Mouse (Mus musculus): ENCODE data around the gene Btg2. TPM values are rescaled to one million over a fixed set of nuclear protein-coding genes. Genes with fewer than 3 reads are reported as not detected.
A peak's percentile ranks its signal among the peaks of the same experiment; 100 is the strongest.

Btg2 gene
- polyA plus RNA-seq, 1 experiment from 2014 or later, result 103 TPM

DNA sequence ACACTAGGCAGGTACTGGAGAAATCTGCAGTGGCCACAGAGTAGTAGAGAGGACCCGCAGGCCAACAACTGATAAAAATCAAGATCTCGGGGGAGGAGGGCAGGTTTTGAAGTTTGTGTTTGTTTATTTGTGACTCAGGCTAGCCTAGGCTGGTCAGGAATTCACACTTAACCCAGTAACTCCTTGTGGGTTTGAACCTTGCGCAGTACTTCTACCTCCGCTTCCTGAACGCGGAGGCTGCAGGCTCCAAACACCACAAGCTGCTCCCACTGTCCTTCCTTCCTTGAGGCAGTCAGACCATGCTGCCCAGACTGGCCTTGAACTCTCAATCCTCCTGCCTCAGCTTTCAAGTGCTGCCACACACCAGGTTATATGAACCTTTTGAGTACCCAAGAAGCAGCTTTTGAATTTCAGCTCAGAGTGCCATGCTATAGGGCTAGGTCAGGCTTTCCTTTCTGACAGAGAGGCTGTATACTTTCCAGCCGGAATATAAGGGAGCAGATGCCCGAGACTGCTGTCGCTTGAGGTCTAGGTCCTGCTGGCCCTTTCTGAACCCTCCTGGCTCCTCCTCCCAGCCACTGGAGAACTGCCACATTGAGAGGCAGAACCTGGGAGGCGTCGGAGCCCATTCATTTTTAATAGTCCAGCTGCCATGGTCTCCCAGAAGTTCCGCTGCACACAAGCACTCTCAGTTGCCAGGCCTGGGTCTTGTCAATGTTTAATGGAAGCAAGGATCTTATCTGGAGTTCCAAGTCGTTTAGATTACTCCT lies 19.2 kb upstream of the Btg2 start:
- no peak for ATAC-seq (ENCODE audit: insufficient read depth)
- Histone ChIP-seq H3K36me3 (replicated peaks) (no peaks in the 10 kb centered on the region), H3K27me3 (no peaks in the 10 kb centered on the region), H3K4me3 (replicated peaks) (peak overlapping the region; percentile 61), H3K9me3 (replicated peaks) (no peaks in the 10 kb centered on the region), H3K27ac (replicated peaks) (peak overlapping the region; percentile 97), H3K9ac (peak overlapping the region; percentile 69), H3K4me1 (replicated peaks) (peaks cover 83% of the 10 kb centered on the region), H3K4me2 (peak overlapping the region; percentile 69)
- 52% methylated on average over 13 of the region's 13 CpGs for WGBS (ENCODE audit: insufficient replicate concordance)

- H3K27me3 ChIP-seq, result no peaks in the 10 kb centered on the region
- no peak overlapping the region for H3K4me3 ChIP-seq (replicated peaks)
- peaks cover 90% of the 10 kb centered on the region for H3K4me1 ChIP-seq (replicated peaks)
- WGBS (ENCODE audit: insufficient replicate concordance), result 74% methylated on average over 7 of the region's 7 CpGs
- H3K9me3 ChIP-seq (replicated peaks), result no peaks in the 10 kb centered on the region
- H3K36me3 ChIP-seq (replicated peaks), result no peaks in the 10 kb centered on the region
- H3K27ac ChIP-seq (replicated peaks), result peak overlapping the region; percentile 97
- no peak for ATAC-seq (ENCODE audit: insufficient read depth)
- peak overlapping the region; percentile 69 for H3K9ac ChIP-seq
- H3K4me2 ChIP-seq, result peak overlapping the region; percentile 69
These were observed 18.3 kb upstream of the Btg2 start for GRCm38 (mm10) chr1:134097080-134097855.

- peak overlapping the region; percentile 69 for H3K9ac ChIP-seq
- H3K9me3 ChIP-seq (replicated peaks), result no peaks in the 10 kb centered on the region
- H3K4me1 ChIP-seq (replicated peaks), result peaks cover 91% of the 10 kb centered on the region
- H3K27ac ChIP-seq (replicated peaks), result peak overlapping the region; percentile 97
- no peak overlapping the region for H3K4me3 ChIP-seq (replicated peaks)
- no peak for ATAC-seq (ENCODE audit: insufficient read depth)
- no peaks in the 10 kb centered on the region for H3K36me3 ChIP-seq (replicated peaks)
- WGBS (ENCODE audit: insufficient replicate concordance), result 56% methylated on average over 14 of the region's 14 CpGs
- H3K27me3 ChIP-seq, result no peaks in the 10 kb centered on the region
- H3K4me2 ChIP-seq, result peak overlapping the region; percentile 50
These were observed 17.5 kb upstream of the Btg2 start for GRCm38 (mm10) chr1:134096264-134096934.

- Histone ChIP-seq H3K9me3 (replicated peaks) (no peaks in the 10 kb centered on the region), H3K4me1 (replicated peaks) (peaks cover 95% of the 10 kb centered on the region), H3K27me3 (no peaks in the 10 kb centered on the region), H3K4me2 (peak overlapping the region; percentile 17; the same call in 1 of the 2 replicates), H3K27ac (replicated peaks) (peak overlapping the region; percentile 97), H3K4me3 (replicated peaks) (no peak overlapping the region), H3K9ac (peak overlapping the region; percentile 69; the same call in 1 of the 2 replicates), H3K36me3 (replicated peaks) (no peaks in the 10 kb centered on the region)
- no peak for ATAC-seq (ENCODE audit: insufficient read depth)
- 75% methylated on average over 4 of the region's 4 CpGs for WGBS (ENCODE audit: insufficient replicate concordance)
These were observed 16.8 kb upstream of the Btg2 start for GRCm38 (mm10) chr1:134095721-134096120.

DNA sequence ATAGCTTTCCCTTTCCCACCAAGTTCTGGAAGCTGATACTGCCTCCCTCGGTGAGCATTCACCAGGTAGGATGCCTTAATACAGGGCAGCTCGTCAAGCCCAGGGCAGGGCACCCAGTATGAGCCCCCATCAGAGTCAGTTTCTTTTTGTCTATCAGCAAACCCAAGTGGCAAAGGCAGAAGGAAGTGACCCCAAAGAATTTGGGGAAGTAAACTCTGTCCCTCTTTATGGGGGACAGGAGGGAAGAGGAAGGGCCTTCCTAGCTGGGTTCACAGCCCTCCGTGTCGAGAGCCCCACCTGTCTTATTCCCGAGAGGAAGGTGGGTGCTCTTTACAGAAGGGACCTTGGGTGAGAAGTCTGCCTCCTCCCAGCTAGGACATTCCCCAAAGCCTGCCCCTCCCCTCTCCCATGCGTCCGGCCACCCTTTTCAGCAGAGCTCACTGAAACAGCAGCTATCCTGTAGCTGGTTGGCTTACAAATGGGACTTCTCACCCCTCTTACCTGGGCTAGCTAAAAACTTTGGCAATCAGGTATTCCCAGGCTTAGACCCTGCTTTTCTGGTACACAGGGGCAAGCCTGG lies 16.2 kb upstream of the Btg2 start:
- Histone ChIP-seq H3K27ac (replicated peaks) (peak overlapping the region; percentile 95), H3K36me3 (replicated peaks) (no peaks in the 10 kb centered on the region), H3K27me3 (no peaks in the 10 kb centered on the region), H3K9me3 (replicated peaks) (no peaks in the 10 kb centered on the region), H3K4me3 (replicated peaks) (no peak overlapping the region), H3K4me2 (peak overlapping the region; percentile 17; the same call in 1 of the 2 replicates), H3K9ac (peak overlapping the region; percentile 19; the same call in 1 of the 2 replicates), H3K4me1 (replicated peaks) (peaks cover 95% of the 10 kb centered on the region)
- WGBS (ENCODE audit: insufficient replicate concordance), result 32% methylated on average over 7 of the region's 7 CpGs
- no peak for ATAC-seq (ENCODE audit: insufficient read depth)

DNA sequence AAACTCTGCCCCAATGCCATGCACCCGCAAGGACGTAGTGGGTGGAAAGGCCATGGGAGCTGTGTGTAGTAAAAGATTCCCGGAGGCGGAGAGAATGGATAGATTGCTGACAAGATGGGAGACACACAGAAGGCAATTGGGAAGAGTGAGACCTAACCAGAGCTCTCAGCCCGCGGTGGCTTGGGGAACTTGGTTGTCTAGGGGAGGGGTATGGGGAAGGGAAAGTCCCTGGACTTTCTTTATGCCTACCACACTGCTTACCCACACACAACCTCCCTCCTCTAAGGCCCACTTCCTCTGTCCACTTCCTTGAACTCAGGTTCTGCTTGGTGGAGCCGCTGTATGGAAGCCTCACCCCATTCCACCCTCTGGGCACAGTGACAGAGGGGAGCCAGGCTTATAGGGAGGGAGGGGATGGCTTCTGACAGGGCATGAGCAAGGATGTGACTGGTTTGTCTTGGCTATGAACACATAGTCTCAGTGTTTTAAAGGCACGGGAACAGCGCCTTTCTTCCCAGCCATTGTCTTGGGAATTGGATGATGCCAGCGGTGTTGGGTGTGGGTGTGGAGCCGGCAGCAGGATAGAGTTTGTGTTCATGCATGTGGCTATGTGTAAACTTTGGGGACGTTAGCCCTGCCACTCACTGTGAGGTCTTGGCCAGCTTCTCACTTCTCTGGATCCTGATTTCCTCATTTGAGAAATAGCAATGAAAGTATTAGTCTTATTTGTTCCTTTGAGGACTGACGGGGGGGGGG lies 15.0 kb upstream of the Btg2 start:
- peaks cover 93% of the 10 kb centered on the region for H3K4me1 ChIP-seq (replicated peaks)
- H3K4me3 ChIP-seq (replicated peaks), result peak overlapping the region; percentile 64
- H3K9ac ChIP-seq, result peak overlapping the region; percentile 74

DNA sequence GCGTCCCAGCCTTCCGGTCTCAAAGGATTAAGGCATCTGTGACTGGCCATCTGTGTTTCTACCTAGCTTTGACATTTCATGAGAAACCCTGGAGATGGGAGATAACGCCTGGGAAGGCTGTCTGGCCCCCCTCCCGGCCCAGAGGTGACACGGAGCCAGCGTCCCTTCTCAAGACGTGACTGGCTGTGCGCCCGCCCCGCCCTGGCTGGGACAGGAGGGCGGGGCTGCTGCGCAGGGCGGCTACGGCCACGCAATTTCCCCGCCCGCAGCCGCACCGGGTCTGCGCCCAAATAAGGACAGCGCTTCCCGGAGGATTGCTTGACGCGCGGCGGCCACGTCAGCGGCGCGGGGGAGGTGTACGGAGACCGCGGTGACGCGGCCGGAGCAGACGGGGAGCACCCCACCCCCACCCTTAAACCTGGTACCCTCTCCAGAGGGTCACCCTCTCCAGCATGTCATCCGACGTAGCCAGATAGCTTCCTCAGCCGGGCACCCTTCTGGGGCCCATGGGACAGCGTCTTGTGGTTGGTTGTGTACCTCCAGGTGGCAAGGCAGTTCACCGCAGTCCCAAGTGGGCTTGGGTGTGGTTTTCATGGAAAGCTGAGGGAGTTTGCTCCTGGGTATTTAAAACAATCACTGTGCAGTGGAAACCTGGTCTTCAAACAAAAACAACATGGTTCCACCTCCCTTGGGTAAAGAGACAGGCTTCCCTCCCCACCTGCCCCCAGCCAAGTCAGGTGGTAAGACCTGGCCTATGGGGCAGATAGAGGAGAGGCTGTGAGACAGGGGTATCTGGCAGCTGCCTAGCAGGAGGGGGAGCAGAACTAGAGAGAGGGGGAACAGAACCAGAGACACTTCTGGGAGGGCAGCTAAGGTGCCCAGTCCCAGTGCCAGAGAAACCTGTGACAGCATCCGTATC lies 14.2 kb upstream of the Btg2 start:
- peak overlapping the region; percentile 64 for H3K4me3 ChIP-seq (replicated peaks)
- peak overlapping the region; percentile 74 for H3K9ac ChIP-seq
- peak; percentile 97 for ATAC-seq (ENCODE audit: insufficient read depth)
- 1% methylated on average over 43 of the region's 43 CpGs for WGBS (ENCODE audit: insufficient replicate concordance)
- no peaks in the 10 kb centered on the region for H3K27me3 ChIP-seq
- H3K4me1 ChIP-seq (replicated peaks), result peaks cover 92% of the 10 kb centered on the region
- H3K36me3 ChIP-seq (replicated peaks), result no peaks in the 10 kb centered on the region
- no peaks in the 10 kb centered on the region for H3K9me3 ChIP-seq (replicated peaks)
- peak overlapping the region; percentile 80 for H3K4me2 ChIP-seq
- peak overlapping the region; percentile 95 for H3K27ac ChIP-seq (replicated peaks)

More for the DNA sequence above, 15.0 kb upstream of the Btg2 start:
- Histone ChIP-seq H3K27ac (replicated peaks) (peak overlapping the region; percentile 95), H3K36me3 (replicated peaks) (no peaks in the 10 kb centered on the region), H3K4me2 (peak overlapping the region; percentile 80), H3K27me3 (no peaks in the 10 kb centered on the region), H3K9me3 (replicated peaks) (no peaks in the 10 kb centered on the region)
- WGBS (ENCODE audit: insufficient replicate concordance), result 47% methylated on average over 13 of the region's 13 CpGs
- ATAC-seq (ENCODE audit: insufficient read depth), result no peak

DNA sequence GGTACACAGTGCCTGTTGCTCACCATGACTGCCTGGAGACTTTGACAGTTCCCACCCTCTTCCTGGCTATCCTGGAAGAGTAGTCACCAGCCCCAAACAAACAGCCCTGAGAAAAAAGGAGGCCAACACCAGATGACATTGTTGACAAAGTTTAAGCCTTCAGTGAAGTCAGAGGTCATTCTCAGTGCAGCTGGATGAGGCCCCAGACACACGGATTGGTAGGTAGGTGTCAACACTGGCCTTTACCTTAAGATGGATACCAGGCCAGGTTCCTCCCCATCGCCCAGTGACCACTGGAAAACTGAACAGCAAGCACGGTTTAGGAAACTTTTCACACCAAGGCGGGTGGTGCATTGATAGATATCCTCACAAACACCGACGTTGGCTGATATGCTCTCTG lies 13.4 kb upstream of the Btg2 start:
- no peaks in the 10 kb centered on the region for H3K36me3 ChIP-seq (replicated peaks)
- ATAC-seq (ENCODE audit: insufficient read depth), result 0 out of 2 replicates have a peak, but pooled peaks have one; percentile 1
- H3K4me1 ChIP-seq (replicated peaks), result peaks cover 92% of the 10 kb centered on the region
- H3K27ac ChIP-seq (replicated peaks), result peak overlapping the region; percentile 95
- WGBS (ENCODE audit: insufficient replicate concordance), result 15% methylated on average over 6 of the region's 6 CpGs
- peak overlapping the region; percentile 44 for H3K9ac ChIP-seq
- H3K4me3 ChIP-seq (replicated peaks), result peak overlapping the region; percentile 64
- no peaks in the 10 kb centered on the region for H3K9me3 ChIP-seq (replicated peaks)
- H3K4me2 ChIP-seq, result peak overlapping the region; percentile 80
- no peaks in the 10 kb centered on the region for H3K27me3 ChIP-seq

DNA sequence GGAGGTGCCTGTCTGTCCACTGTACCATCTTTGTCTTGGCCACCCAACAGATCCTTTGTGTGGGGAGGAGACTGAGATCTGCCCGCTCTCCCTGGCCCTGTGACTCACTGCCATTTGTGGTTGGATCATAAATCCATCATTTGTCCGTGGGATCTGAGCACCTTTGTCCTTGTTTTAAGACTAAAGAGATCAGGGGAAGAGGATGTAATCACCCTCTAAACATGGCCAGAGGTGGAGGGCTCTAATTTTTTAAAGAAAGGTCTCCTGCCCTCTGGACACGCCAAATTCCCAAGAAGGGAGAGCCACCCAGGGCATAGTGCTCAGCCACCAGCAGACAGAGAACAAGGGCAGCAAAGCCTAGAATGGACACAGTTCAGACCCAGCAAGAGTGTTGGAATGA lies 12.9 kb upstream of the Btg2 start:
- WGBS (ENCODE audit: insufficient replicate concordance), result 68% methylated on average over 3 of the region's 3 CpGs
- H3K9ac ChIP-seq, result peak overlapping the region; percentile 44
- no peak overlapping the region for H3K4me3 ChIP-seq (replicated peaks)
- no peaks in the 10 kb centered on the region for H3K9me3 ChIP-seq (replicated peaks)
- no peak for ATAC-seq (ENCODE audit: insufficient read depth)
- peaks cover 92% of the 10 kb centered on the region for H3K4me1 ChIP-seq (replicated peaks)
- H3K27ac ChIP-seq (replicated peaks), result peak overlapping the region; percentile 95
- H3K4me2 ChIP-seq, result peak overlapping the region; percentile 80
- H3K36me3 ChIP-seq (replicated peaks), result no peaks in the 10 kb centered on the region
- H3K27me3 ChIP-seq, result no peaks in the 10 kb centered on the region
